ENCODE assay signal across 14 mouse cellular contexts in genomic region chr1:120244646-120245045, GRCm38 (mm10).
"Had no signal": no experiment of that assay in that cellular context is flagged by ENCODE, and none has a peak within 500 bp of the region (broad histone marks: within the 10 kb centered on the region; RNA-seq: fewer than 3 reads in every experiment).

No protein-coding gene starts in this region.

- H3K4me2 ChIP-seq: limb, embryonic 12.5 days; liver, embryonic 11.5 days; liver, embryonic 15.5 days; neural tube, embryonic 15.5 days had no signal

- H3K4me3 ChIP-seq: left cerebral cortex, adult 2 months; limb, embryonic 12.5 days; liver, embryonic 15.5 days; midbrain, embryonic 10.5 days; myocyte; neural tube, embryonic 15.5 days had no signal

- H3K27ac ChIP-seq: left cerebral cortex, adult 2 months; limb, embryonic 12.5 days; liver, embryonic 15.5 days; midbrain, embryonic 10.5 days; neural tube, embryonic 15.5 days; stomach, postnatal 0 days had no signal

- H3K4me1 ChIP-seq: limb, embryonic 12.5 days; neural tube, embryonic 15.5 days had no signal

- ATAC-seq: lung, postnatal 0 days had no signal

- H3K27me3 ChIP-seq: limb, embryonic 12.5 days; liver, embryonic 15.5 days; neural tube, embryonic 15.5 days had no signal

- H3K36me3 ChIP-seq: limb, embryonic 12.5 days; midbrain, embryonic 10.5 days; neural tube, embryonic 15.5 days had no signal

- H3K9me3 ChIP-seq: limb, embryonic 12.5 days; liver, embryonic 15.5 days; midbrain, embryonic 10.5 days; neural tube, embryonic 15.5 days had no signal

- H3K9ac ChIP-seq: limb, embryonic 12.5 days; liver, embryonic 15.5 days; neural tube, embryonic 15.5 days had no signal

- DNase-seq: kidney, postnatal 25 days; lung, adult 2 months; lung, postnatal 4 days; midbrain, embryonic 14.5 days; thymus, postnatal 4 days had no signal
